Mouse (Mus musculus) limb, embryonic 14.5 days (tissue): ENCODE results near the gene Ano10. TPM values are rescaled to one million over a fixed set of nuclear protein-coding genes. Genes with fewer than 3 reads are reported as not detected.

Source experiments
- ATAC-seq: fragments of 200-750 bp; cut with Nextera tagmentation; 2 replicates; pipeline ENCODE4 v1.8.0; 2017; ENCODE audit warnings: low read depth, moderate number of reproducible peaks, moderate TSS enrichment; ENCODE audit not compliant: low FRiP score
- DNase-seq: peaks from one replicate; pipeline ENCODE4 v3.0.0-alpha.2; 2015; ENCODE audit warnings: low spot score
- H3K27ac ChIP-seq: fragments of 300-500 bp; sonication (generic); replicated peaks from 2 replicates; pipeline ENCODE4 v1.5.1; 2014; ENCODE audit warnings: low read depth, mild to moderate bottlenecking, low read length, moderate library complexity, mixed read lengths
- H3K27me3 ChIP-seq: fragments of 300-500 bp; sonication (generic); 2 replicates; pipeline ENCODE4 v1.6.1; 2014; ENCODE audit warnings: low read length, mixed read lengths; ENCODE audit not compliant: control insufficient read depth, insufficient read depth
- H3K36me3 ChIP-seq: fragments of 300-500 bp; sonication (generic); 2 replicates; pipeline ENCODE4 v1.6.1; 2014; ENCODE audit warnings: mild to moderate bottlenecking, low read length, moderate library complexity, mixed read lengths; ENCODE audit not compliant: control insufficient read depth, insufficient read depth
- H3K4me1 ChIP-seq: fragments of 300-500 bp; sonication (generic); 2 replicates; pipeline ENCODE4 v1.6.1; 2014; ENCODE audit warnings: antibody characterized with exemption, low read length, mixed read lengths; ENCODE audit not compliant: control insufficient read depth, insufficient read depth
- H3K4me2 ChIP-seq: fragments of 300-500 bp; sonication (generic); replicated peaks from 2 replicates; pipeline ENCODE4 v1.6.1; 2014; ENCODE audit warnings: low read depth, mild to moderate bottlenecking, low read length, moderate library complexity; ENCODE audit not compliant: severe bottlenecking
- H3K4me3 ChIP-seq: fragments of 300-500 bp; sonication (generic); replicated peaks from 2 replicates; pipeline ENCODE4 v1.5.1; 2014; ENCODE audit warnings: low read length
- H3K9ac ChIP-seq: fragments of 300-500 bp; sonication (generic); 2 replicates; pipeline ENCODE4 v1.6.1; 2014; ENCODE audit warnings: mild to moderate bottlenecking, low read depth, low read length, moderate library complexity; ENCODE audit not compliant: severe bottlenecking
- H3K9me3 ChIP-seq: fragments of 300-500 bp; sonication (generic); 2 replicates; pipeline ENCODE4 v1.6.1; 2016; ENCODE audit warnings: low read length; ENCODE audit not compliant: control insufficient read depth
- POLR2A ChIP-seq: fragments of 200-500 bp; IDR thresholded peaks from 2 replicates; pipeline ENCODE4 v1.8.0; 2012; ENCODE audit warnings: inconsistent platforms, mild to moderate bottlenecking, moderate library complexity, borderline replicate concordance; ENCODE audit not compliant: insufficient read depth, insufficient read length; ENCODE audit errors: extremely low read depth
- WGBS: fragments of 180-500 bp; shearing (Covaris S2); extraction: QIAGEN DNeasy Blood & Tissue Kit; methylation state at CpG from one replicate; pipeline ENCODE4 v1.1.7; 2014; 5-methylcytosine and 5-hydroxymethylcytosine counted together
- polyA plus RNA-seq, 2 experiments: library from polyadenylated mRNA; depleted of rRNA in 1 of 2; stranded (reverse) in 1 of 2; unstranded in 1 of 2; fragments of >200 nt; fragmentation: Nextera tagmentation in 1 of 2; extraction: Ambion mirVana in 1 of 2; gene quantifications; 2 replicates each; pipeline versions ENCODE4 v1.2.1 to v1.2.3; 2012 to 2014

Gene Ano10
- polyA plus RNA-seq, 2 experiments, result 34.4 to 49.4 TPM

GRCm38 (mm10) chr9:122271318-122271717 is 22.9 kb downstream of the Ano10 start:
- no peak overlapping the region for H3K27ac ChIP-seq
- no peak overlapping the region for H3K4me2 ChIP-seq
- no peak overlapping the region for H3K4me3 ChIP-seq
- TF ChIP-seq POLR2A, result no peak
- no peaks in the 10 kb centered on the region for H3K9me3 ChIP-seq
- ATAC-seq (no peak), DNase-seq (no peak)
- no peaks in the 10 kb centered on the region for H3K27me3 ChIP-seq
- H3K4me1 ChIP-seq, result no peaks in the 10 kb centered on the region
- H3K9ac ChIP-seq, result no peak overlapping the region
- peaks cover 39% of the 10 kb centered on the region for H3K36me3 ChIP-seq
- WGBS, result 82% methylated on average over 3 of the region's 3 CpGs

- H3K9me3 ChIP-seq, result no peaks in the 10 kb centered on the region
- H3K4me3 ChIP-seq, result no peak overlapping the region
- H3K27ac ChIP-seq, result no peak overlapping the region
- H3K4me1 ChIP-seq, result no peaks in the 10 kb centered on the region
- DNase-seq (no peak), ATAC-seq (no peak)
- no peak overlapping the region for H3K9ac ChIP-seq
- WGBS, result 70% methylated on average over 10 of the region's 10 CpGs
- no peak for TF ChIP-seq POLR2A
- no peaks in the 10 kb centered on the region for H3K27me3 ChIP-seq
- peaks cover 42% of the 10 kb centered on the region for H3K36me3 ChIP-seq
- no peak overlapping the region for H3K4me2 ChIP-seq
These were observed 23.3 kb downstream of the Ano10 start for GRCm38 (mm10) chr9:122270913-122271312.

DNA sequence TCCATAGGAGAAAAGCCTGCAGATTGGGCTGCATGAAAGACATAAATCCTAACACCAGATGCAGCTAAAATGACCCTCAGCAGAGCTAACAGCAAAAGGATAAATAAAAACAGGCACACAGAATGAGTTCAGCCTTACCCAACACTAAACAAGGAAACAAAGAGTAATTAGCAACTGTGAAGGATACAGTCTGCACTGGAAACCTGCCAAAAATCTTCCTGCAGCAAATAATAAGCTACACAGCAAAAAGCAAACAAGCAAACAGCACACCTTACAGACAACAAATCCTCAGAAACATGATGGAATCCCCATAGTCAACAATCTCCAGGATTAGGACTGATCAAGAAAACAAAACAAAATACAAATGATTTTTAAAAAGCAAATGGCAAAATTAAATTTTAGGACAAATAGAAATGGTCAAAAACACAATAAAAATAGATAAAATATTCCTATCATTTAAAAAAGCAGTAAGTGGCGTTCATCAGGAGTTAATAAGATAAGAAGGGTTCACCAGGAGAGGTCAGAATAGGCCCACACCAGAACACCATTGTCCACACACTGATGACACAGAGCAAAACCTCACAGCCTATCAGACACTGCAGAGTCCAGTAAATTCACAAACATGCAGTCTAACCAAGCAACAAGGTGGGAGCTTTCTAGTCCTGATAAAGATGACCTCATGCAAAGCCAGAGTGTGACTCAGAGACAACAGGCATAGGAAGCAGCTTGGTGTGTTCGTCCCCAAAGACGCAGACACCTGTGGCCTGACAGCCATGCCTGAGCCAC is 24.8 kb downstream of the Ano10 start:
- Histone ChIP-seq H3K4me3 (no peak overlapping the region), H3K4me1 (no peaks in the 10 kb centered on the region), H3K9me3 (no peaks in the 10 kb centered on the region), H3K27me3 (no peaks in the 10 kb centered on the region), H3K36me3 (peaks cover 47% of the 10 kb centered on the region), H3K27ac (no peak overlapping the region), H3K4me2 (no peak overlapping the region), H3K9ac (no peak overlapping the region)
- TF ChIP-seq POLR2A, result no peak
- 82% methylated on average over 3 of the region's 3 CpGs for WGBS
- no peak for ATAC-seq
- DNase-seq, result no peak

- H3K9ac ChIP-seq, result no peak overlapping the region
- no peaks in the 10 kb centered on the region for H3K27me3 ChIP-seq
- WGBS, result 87% methylated on average over 10 of the region's 10 CpGs
- no peak overlapping the region for H3K4me3 ChIP-seq
- no peaks in the 10 kb centered on the region for H3K4me1 ChIP-seq
- DNase-seq, result no peak
- H3K27ac ChIP-seq, result no peak overlapping the region
- no peak overlapping the region for H3K4me2 ChIP-seq
- no peak for TF ChIP-seq POLR2A
- no peak for ATAC-seq
- H3K36me3 ChIP-seq, result peaks cover 42% of the 10 kb centered on the region
- H3K9me3 ChIP-seq, result no peaks in the 10 kb centered on the region
These were observed 28.6 kb downstream of the Ano10 start for GRCm38 (mm10) chr9:122265526-122266210.

DNA sequence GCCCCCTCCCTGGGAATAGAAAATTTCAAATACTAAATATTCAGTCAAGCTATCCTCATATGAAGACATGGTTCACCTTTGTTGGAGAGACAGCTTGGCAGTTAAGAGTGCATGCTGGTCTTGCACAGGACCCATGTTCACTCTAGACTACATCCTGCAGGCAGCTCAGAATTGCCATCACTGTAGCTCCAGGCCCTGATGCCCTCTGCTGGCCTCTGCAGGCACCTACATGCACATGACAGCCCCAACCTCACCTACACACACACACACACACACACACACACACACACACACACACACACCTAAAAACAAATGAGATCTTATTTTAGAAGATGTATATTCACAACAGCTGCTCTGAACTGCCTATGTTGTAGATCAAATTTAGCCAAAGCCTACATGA is 31.1 kb downstream of the Ano10 start:
- H3K36me3 ChIP-seq, result peaks cover 35% of the 10 kb centered on the region

More for the DNA sequence above, 31.1 kb downstream of the Ano10 start:
- H3K4me3 ChIP-seq, result no peak overlapping the region
- no peaks in the 10 kb centered on the region for H3K9me3 ChIP-seq
- H3K9ac ChIP-seq, result no peak overlapping the region
- no peak for TF ChIP-seq POLR2A
- H3K27ac ChIP-seq, result no peak overlapping the region
- DNase-seq (no peak), ATAC-seq (no peak)
- no peak overlapping the region for H3K4me2 ChIP-seq
- no peaks in the 10 kb centered on the region for H3K27me3 ChIP-seq
- H3K4me1 ChIP-seq, result no peaks in the 10 kb centered on the region
